Mouse (Mus musculus) liver, embryonic 14.5 days (tissue): ENCODE results near the gene Relb.

Source experiments
- CTCF ChIP-seq: IDR thresholded peaks from 2 replicates; pipeline ENCODE4 v1.5.1; 2016; ENCODE audit warnings: antibody characterized with exemption, low read depth, control low read depth
- EP300 ChIP-seq: IDR thresholded peaks from 2 replicates; pipeline ENCODE4 v1.6.1; 2016; ENCODE audit warnings: antibody characterized with exemption, low read depth

GRCm38 (mm10) chr7:19577877-19578414 lies 51.3 kb downstream of the Relb start:
- no peak for TF ChIP-seq CTCF
- no peak for TF ChIP-seq EP300
